Mouse (Mus musculus) lung, postnatal 0 days (tissue): ENCODE measurements around the gene Tnfrsf1a. TPM values are rescaled to one million over a fixed set of nuclear protein-coding genes. Genes with fewer than 3 reads are reported as not detected.
A peak's percentile ranks its signal among the peaks of the same experiment; 100 is the strongest.

Experiments
- ATAC-seq: fragments of 200-750 bp; cut with Nextera tagmentation; 2 replicates; pipeline ENCODE4 v1.8.0; 2017; ENCODE audit warnings: moderate library complexity
- DNase-seq: peaks from one replicate; pipeline ENCODE4 v3.0.0-alpha.2; 2016; ENCODE audit warnings: low spot score
- H3K27ac ChIP-seq: fragments of 300-500 bp; sonication (generic); 2 replicates; pipeline ENCODE4 v1.5.1; 2014; ENCODE audit warnings: antibody characterized with exemption, mild to moderate bottlenecking, low read length, mixed read lengths
- H3K27me3 ChIP-seq: fragments of 300-500 bp; sonication (generic); replicated peaks from 2 replicates; pipeline ENCODE4 v1.6.1; 2014; ENCODE audit warnings: low read length, mixed read lengths; ENCODE audit not compliant: insufficient read depth
- H3K36me3 ChIP-seq: fragments of 300-500 bp; sonication (generic); 2 replicates; pipeline ENCODE4 v1.6.1; 2014; ENCODE audit warnings: low read length, mixed read lengths; ENCODE audit not compliant: insufficient read depth
- H3K4me1 ChIP-seq: fragments of 300-500 bp; sonication (generic); 2 replicates; pipeline ENCODE4 v1.6.1; 2014; ENCODE audit warnings: antibody characterized with exemption, low read depth, low read length, mixed read lengths; ENCODE audit not compliant: insufficient read depth
- H3K4me2 ChIP-seq: fragments of 300-500 bp; sonication (generic); replicated peaks from 2 replicates; pipeline ENCODE4 v1.6.1; 2014; ENCODE audit warnings: low read depth, mild to moderate bottlenecking, low read length, moderate library complexity, mixed read lengths
- H3K4me3 ChIP-seq: fragments of 300-500 bp; sonication (generic); 2 replicates; pipeline ENCODE4 v1.5.1; 2014; ENCODE audit warnings: low read depth, low read length
- H3K9ac ChIP-seq: fragments of 300-500 bp; sonication (generic); replicated peaks from 2 replicates; pipeline ENCODE4 v1.6.1; 2014; ENCODE audit warnings: low read depth, mild to moderate bottlenecking
- H3K9me3 ChIP-seq: fragments of 300-500 bp; sonication (generic); 2 replicates; pipeline ENCODE4 v1.6.1; 2016; ENCODE audit warnings: low read length, mixed read lengths
- CTCF ChIP-seq: IDR thresholded peaks from 2 replicates; pipeline ENCODE4 v1.5.1; 2016; ENCODE audit warnings: antibody characterized with exemption, mild to moderate bottlenecking
- EP300 ChIP-seq: IDR thresholded peaks from 2 replicates; pipeline ENCODE4 v1.6.1; 2016; ENCODE audit warnings: antibody characterized with exemption, mild to moderate bottlenecking, control low read depth
- WGBS: fragments of 180-500 bp; shearing (Covaris S2); extraction: QIAGEN DNeasy Blood & Tissue Kit; methylation state at CpG from one replicate; pipeline ENCODE4 v1.1.7; 2014; 5-methylcytosine and 5-hydroxymethylcytosine counted together
- polyA plus RNA-seq: library from polyadenylated mRNA; unstranded; fragments of >200 nt; fragmentation: Nextera tagmentation; extraction: Ambion mirVana; gene quantifications from 2 replicates; pipeline ENCODE4 v1.2.1, GENCODE M21; 2015

Tnfrsf1a gene
- polyA plus RNA-seq, 1 experiment from 2014 or later = 108 TPM

- ATAC-seq = no peak
- Histone ChIP-seq H3K9ac (no peak overlapping the region), H3K27me3 (no peaks in the 10 kb centered on the region), H3K9me3 (no peaks in the 10 kb centered on the region), H3K36me3 (peaks cover 17% of the 10 kb centered on the region), H3K4me2 (no peak overlapping the region), H3K4me3 (no peak overlapping the region), H3K4me1 (peaks cover 4% of the 10 kb centered on the region), H3K27ac (no peak overlapping the region)
- TF ChIP-seq EP300 (no peak), CTCF (no peak)
- DNase-seq = no peak
- WGBS = 89% methylated on average over 5 of the region's 5 CpGs
These were observed 42.1 kb upstream of the Tnfrsf1a start for GRCm38 (mm10) chr6:125307091-125307490.

- ATAC-seq = no peak
- H3K36me3 ChIP-seq = peaks cover 17% of the 10 kb centered on the region
- 31% methylated on average over 13 of the region's 13 CpGs for WGBS
- H3K9ac ChIP-seq = no peak overlapping the region
- H3K4me1 ChIP-seq = peaks cover 9% of the 10 kb centered on the region
- H3K9me3 ChIP-seq = no peaks in the 10 kb centered on the region
- no peak overlapping the region for H3K4me2 ChIP-seq
- no peaks in the 10 kb centered on the region for H3K27me3 ChIP-seq
- DNase-seq = no peak
- TF ChIP-seq CTCF = no peak
- no peak for TF ChIP-seq EP300
- no peak overlapping the region for H3K4me3 ChIP-seq
- no peak overlapping the region for H3K27ac ChIP-seq
These were observed 40.2 kb upstream of the Tnfrsf1a start for GRCm38 (mm10) chr6:125308921-125309320.

DNA sequence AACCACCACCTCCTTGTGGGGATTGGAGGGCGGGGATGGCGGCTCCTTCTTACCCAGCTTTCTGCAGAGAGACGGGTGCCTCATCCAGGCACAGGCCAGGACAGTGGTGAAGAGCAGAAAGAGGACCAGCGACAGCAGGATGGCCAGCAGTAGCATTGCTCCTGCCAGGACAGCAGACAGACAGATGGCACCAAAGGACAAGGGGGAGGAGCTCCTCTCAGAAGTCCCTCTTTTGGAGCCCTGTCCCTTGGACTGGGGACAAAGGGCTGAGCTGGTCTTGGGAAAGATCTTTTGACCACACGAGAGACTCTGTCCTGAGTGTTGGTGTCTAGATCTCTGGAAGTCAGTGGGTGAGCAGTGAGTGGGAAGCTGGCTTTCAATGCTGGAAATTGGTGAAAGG, 39.8 kb upstream of the Tnfrsf1a start:
- ATAC-seq (no peak), DNase-seq (no peak)
- H3K27ac ChIP-seq = no peak overlapping the region
- no peak overlapping the region for H3K9ac ChIP-seq
- H3K4me2 ChIP-seq = no peak overlapping the region
- H3K36me3 ChIP-seq = peaks cover 17% of the 10 kb centered on the region
- H3K4me3 ChIP-seq = no peak overlapping the region
- no peaks in the 10 kb centered on the region for H3K27me3 ChIP-seq
- no peak for TF ChIP-seq EP300
- no peak for TF ChIP-seq CTCF
- peaks cover 14% of the 10 kb centered on the region for H3K4me1 ChIP-seq
- H3K9me3 ChIP-seq = no peaks in the 10 kb centered on the region
- 64% methylated on average over 5 of the region's 5 CpGs for WGBS

DNA sequence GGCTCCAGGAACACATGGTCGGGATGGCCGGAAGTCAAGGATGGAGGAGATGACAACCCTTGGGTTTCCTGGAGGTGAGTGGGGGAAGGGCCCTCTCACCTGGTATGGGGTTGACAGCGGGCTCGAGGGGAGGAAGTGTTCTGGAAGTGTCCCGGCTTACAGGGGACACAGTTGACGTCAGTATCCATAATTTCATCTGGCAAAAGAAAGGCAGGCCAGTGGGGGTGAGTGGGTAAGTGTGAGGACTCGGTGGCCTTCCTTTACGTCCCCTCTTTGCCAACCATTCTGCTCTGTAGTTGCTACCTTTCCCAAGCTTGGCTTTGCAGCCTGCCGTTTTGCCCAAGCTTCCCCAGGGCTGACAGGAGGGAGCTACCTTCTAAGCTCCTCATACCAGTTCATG, 37.0 kb upstream of the Tnfrsf1a start:
- Histone ChIP-seq H3K9ac (peak overlapping the region; percentile 94), H3K4me3 (peak overlapping the region; percentile 71), H3K27me3 (no peaks in the 10 kb centered on the region), H3K36me3 (peaks cover 9% of the 10 kb centered on the region; the same call in 1 of the 2 replicates), H3K9me3 (no peaks in the 10 kb centered on the region), H3K4me2 (peak overlapping the region; percentile 90), H3K27ac (no peak overlapping the region), H3K4me1 (peaks cover 17% of the 10 kb centered on the region)
- ATAC-seq = no peak
- WGBS = 62% methylated on average over 9 of the region's 9 CpGs
- DNase-seq = no peak
- TF ChIP-seq EP300 = no peak
- TF ChIP-seq CTCF = no peak

- DNase-seq (no peak), ATAC-seq (no peak)
- Histone ChIP-seq H3K4me2 (peak overlapping the region; percentile 90), H3K4me3 (peak overlapping the region; percentile 71), H3K27ac (peak overlapping the region; percentile 94), H3K9me3 (no peaks in the 10 kb centered on the region), H3K9ac (peak overlapping the region; percentile 94), H3K4me1 (peaks cover 17% of the 10 kb centered on the region), H3K36me3 (peaks cover 7% of the 10 kb centered on the region; the same call in 1 of the 2 replicates), H3K27me3 (no peaks in the 10 kb centered on the region)
- TF ChIP-seq EP300 (no peak), CTCF (no peak)
- WGBS = 28% methylated on average over 22 of the region's 22 CpGs
These were observed 36.4 kb upstream of the Tnfrsf1a start for GRCm38 (mm10) chr6:125312581-125313355.

- Histone ChIP-seq H3K4me2 (peak within 1 kb of the TSS; percentile 90), H3K9me3 (no peaks in the 10 kb centered on the region), H3K27ac (peak within 1 kb of the TSS; percentile 94), H3K27me3 (no peaks in the 10 kb centered on the region), H3K4me3 (peak within 1 kb of the TSS; percentile 71), H3K36me3 (peaks cover 6% of the 10 kb centered on the region; the same call in 1 of the 2 replicates), H3K4me1 (peaks cover 17% of the 10 kb centered on the region), H3K9ac (peak within 1 kb of the TSS; percentile 94)
- TF ChIP-seq CTCF = peak; percentile 24
- TF ChIP-seq EP300 = peak; percentile 32; the same call in 1 of the 2 replicates
- 1% methylated on average over 33 of the region's 46 CpGs for WGBS
- ATAC-seq (peak; percentile 97), DNase-seq (peak; percentile 97)
These were observed 35.5 kb upstream of the Tnfrsf1a start, which contains the start of gene Ltbr for GRCm38 (mm10) chr6:125313546-125314230. Ltbr (minus strand) TSS chr6:125313885.
